Mouse (Mus musculus) myocyte (in vitro differentiated cells): ENCODE measurements around the gene Pthlh. TPM values are rescaled to one million over a fixed set of nuclear protein-coding genes. Genes with fewer than 3 reads are reported as not detected.

Experiments
- H3K27me3 ChIP-seq: one replicate; pipeline ENCODE4 v1.6.1; 2011; ENCODE audit not compliant: control insufficient read depth, insufficient read depth, insufficient read length
- H3K36me3 ChIP-seq: one replicate; pipeline ENCODE4 v1.6.1; 2011; ENCODE audit not compliant: control insufficient read depth, insufficient read depth
- H3K4me2 ChIP-seq: one replicate; pipeline ENCODE4 v1.6.1; 2011; ENCODE audit warnings: low read depth, control low read depth
- H3K4me3 ChIP-seq: one replicate; pipeline ENCODE4 v1.5.1; 2011; ENCODE audit warnings: mild to moderate bottlenecking, control low read depth, moderate library complexity
- H3K79me2 ChIP-seq: one replicate; pipeline ENCODE4 v1.6.1; 2011; ENCODE audit not compliant: control insufficient read depth, insufficient read depth
- H3ac ChIP-seq: one replicate; pipeline ENCODE4 v1.6.1; 2011; ENCODE audit not compliant: control insufficient read depth, insufficient read length
- CEBPB ChIP-seq: IDR thresholded peaks from 2 replicates; pipeline ENCODE4 v1.6.1; 2011; ENCODE audit warnings: mild to moderate bottlenecking, moderate library complexity; ENCODE audit not compliant: poor library complexity, insufficient read depth, severe bottlenecking
- E2F4 ChIP-seq: IDR thresholded peaks from one replicate; pipeline ENCODE4 v1.6.1; 2011; ENCODE audit warnings: mild to moderate bottlenecking, control low read depth, moderate library complexity; ENCODE audit not compliant: insufficient read depth
- MAX ChIP-seq: IDR thresholded peaks from one replicate; pipeline ENCODE4 v1.6.1; 2011; ENCODE audit warnings: low read depth, mild to moderate bottlenecking, control low read depth
- MYOD1 ChIP-seq, 3 experiments: IDR thresholded peaks; one replicate each; pipeline ENCODE4 v1.6.1; 2011; ENCODE audit warnings: control low read depth in 2 of 3, low read depth in 2 of 3, mild to moderate bottlenecking in 2 of 3, moderate library complexity in 1 of 3; ENCODE audit not compliant: insufficient read length in 2 of 3, control insufficient read depth in 1 of 3
- MYOG ChIP-seq, 3 experiments: IDR thresholded peaks; one replicate each; pipeline ENCODE4 v1.6.1; 2011; ENCODE audit warnings: control low read depth in 2 of 3, low read depth in 2 of 3, mild to moderate bottlenecking in 2 of 3; ENCODE audit not compliant: insufficient read length in 2 of 3, control insufficient read depth in 1 of 3, insufficient read depth in 1 of 3
- POLR2A ChIP-seq: IDR thresholded peaks from one replicate; pipeline ENCODE4 v1.6.1; 2011; ENCODE audit warnings: low read depth, mild to moderate bottlenecking, control low read depth, moderate library complexity; ENCODE audit not compliant: insufficient read length
- POLR2AphosphoS2 ChIP-seq: IDR thresholded peaks from one replicate; pipeline ENCODE4 v1.6.1; 2011; ENCODE audit warnings: low read depth, control low read depth; ENCODE audit not compliant: insufficient read length
- REST ChIP-seq: IDR thresholded peaks from one replicate; pipeline ENCODE4 v1.6.1; 2011; ENCODE audit warnings: mild to moderate bottlenecking, control low read depth, moderate library complexity; ENCODE audit not compliant: insufficient read depth, insufficient read length
- SRF ChIP-seq: IDR thresholded peaks from one replicate; pipeline ENCODE4 v1.6.1; 2011; ENCODE audit warnings: low read depth; ENCODE audit not compliant: control insufficient read depth, insufficient read length
- TCF12 ChIP-seq: IDR thresholded peaks from one replicate; pipeline ENCODE4 v1.6.1; 2011; ENCODE audit warnings: mild to moderate bottlenecking, control low read depth; ENCODE audit not compliant: poor library complexity, insufficient read depth, severe bottlenecking
- TCF3 ChIP-seq: IDR thresholded peaks from one replicate; pipeline ENCODE4 v1.6.1; 2011; ENCODE audit warnings: low read depth, control low read depth; ENCODE audit not compliant: insufficient read length
- USF1 ChIP-seq: IDR thresholded peaks from one replicate; pipeline ENCODE4 v1.6.1; 2011; ENCODE audit warnings: low read depth, mild to moderate bottlenecking, control low read depth, moderate library complexity
- polyA plus RNA-seq: library from polyadenylated mRNA; unstranded; fragments of >200 nt; fragmentation: generic; extraction: Trizol; gene quantifications from one replicate; pipeline ENCODE4 v1.2.1, GENCODE M21; 2012; ENCODE audit warnings: missing spikeins

The Pthlh gene
- polyA plus RNA-seq, 1 experiment, result 0.18 TPM

DNA sequence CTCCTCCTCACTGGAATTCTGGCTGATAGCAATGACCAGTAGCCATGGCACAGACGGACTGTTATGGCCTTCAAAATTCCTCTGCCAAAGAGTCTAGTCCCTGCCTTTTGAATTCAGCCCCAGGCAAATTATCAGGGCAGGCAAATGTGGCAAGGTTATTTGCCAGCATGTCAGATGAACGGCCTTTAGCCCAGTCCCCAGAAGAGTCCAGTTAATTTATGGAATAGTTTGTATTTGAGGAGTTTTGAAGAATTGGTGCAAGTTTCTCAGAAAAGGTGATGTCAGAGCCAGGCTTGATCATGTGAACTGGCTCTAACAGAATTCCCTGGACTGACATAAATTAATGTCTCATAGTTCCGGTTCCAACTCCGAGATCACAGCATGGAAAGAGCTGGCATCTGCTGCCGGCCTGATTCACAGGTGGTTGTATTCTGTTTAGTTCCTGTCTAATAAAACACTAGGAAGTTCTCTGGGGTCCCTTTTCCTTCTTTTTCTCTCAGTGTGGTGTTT, 56.1 kb downstream of the Pthlh start:
- TF ChIP-seq E2F4 (no peak), POLR2AphosphoS2 (no peak), POLR2A (no peak), SRF (no peak), MAX (no peak), USF1 (no peak), TCF3 (no peak), MYOG (IDR thresholded peaks at IDR 0.05; ENCODE audit: control insufficient read depth in 1 of 3, insufficient read depth in 1 of 3, insufficient read length in 2 of 3, low read depth in 2 of 3) (no peak), MYOD1 (IDR thresholded peaks at IDR 0.05; ENCODE audit: control insufficient read depth in 1 of 3, insufficient read length in 2 of 3, low read depth in 2 of 3) (no peak), REST (no peak), TCF12 (no peak), CEBPB (no peak)
- Histone ChIP-seq H3K27me3 (no peaks in the 10 kb centered on the region), H3K79me2 (no peaks in the 10 kb centered on the region), H3ac (no peak overlapping the region), H3K4me3 (no peak overlapping the region), H3K36me3 (no peaks in the 10 kb centered on the region), H3K4me2 (no peak overlapping the region)

Other genes starting within 250 kb of the Pthlh start
- gene Rep15, start 231.6 kb downstream of the Pthlh start, polyA plus RNA-seq, result 0.90 TPM
- gene Mrps35, start 221.4 kb downstream of the Pthlh start, polyA plus RNA-seq, result 44.9 TPM
- gene Mansc4, start 177.2 kb downstream of the Pthlh start, polyA plus RNA-seq, result 0.10 TPM
- 2.2 TPM for gene Klhl42, start 172.8 kb downstream of the Pthlh start, polyA plus RNA-seq
- 37.9 TPM for gene Ccdc91, start 211.6 kb upstream of the Pthlh start, polyA plus RNA-seq